Mouse (Mus musculus): ENCODE measurements around the gene Tecta. TPM values are rescaled to one million over a fixed set of nuclear protein-coding genes. Genes with fewer than 3 reads are reported as not detected.

Gene Tecta
- polyA plus RNA-seq, 1 experiment from 2014 or later, result 0.09 TPM

- Histone ChIP-seq H3K27me3 (ENCODE audit: insufficient read depth, low read length) (no peaks in the 10 kb centered on the region), H3K4me3 (ENCODE audit: low read depth, low read length) (no peak overlapping the region), H3K9ac (replicated peaks) (no peak overlapping the region), H3K27ac (ENCODE audit: low read depth) (no peak overlapping the region), H3K9me3 (ENCODE audit: low read length) (no peaks in the 10 kb centered on the region), H3K36me3 (replicated peaks; ENCODE audit: insufficient read depth, low read length) (no peaks in the 10 kb centered on the region), H3K4me1 (ENCODE audit: insufficient read depth) (no peaks in the 10 kb centered on the region; the same call in 1 of the 2 replicates), H3K4me2 (ENCODE audit: low read depth, low read length) (no peak overlapping the region)
- WGBS (ENCODE audit: insufficient replicate concordance), result 87% methylated on average over 7 of the region's 7 CpGs
- no peak for DNase-seq
- TF ChIP-seq EP300 (IDR thresholded peaks at IDR 0.05; ENCODE audit: low read depth) (no peak), CTCF (IDR thresholded peaks at IDR 0.05; ENCODE audit: low read depth) (no peak)
- ATAC-seq, result no peak
Observed at GRCm38 (mm10) chr9:42331341-42331740, 68.4 kb downstream of the Tecta start.

GRCm38 (mm10) chr9:42329753-42330152, 70.0 kb downstream of the Tecta start:
- ATAC-seq (no peak), DNase-seq (no peak)
- H3K27ac ChIP-seq (ENCODE audit: low read depth), result no peak overlapping the region
- H3K36me3 ChIP-seq (replicated peaks; ENCODE audit: insufficient read depth, low read length), result no peaks in the 10 kb centered on the region
- TF ChIP-seq CTCF (IDR thresholded peaks at IDR 0.05; ENCODE audit: low read depth), result no peak
- no peak for TF ChIP-seq EP300 (IDR thresholded peaks at IDR 0.05; ENCODE audit: low read depth)
- no peaks in the 10 kb centered on the region for H3K9me3 ChIP-seq (ENCODE audit: low read length)
- H3K4me3 ChIP-seq (ENCODE audit: low read depth, low read length), result no peak overlapping the region
- H3K4me1 ChIP-seq (ENCODE audit: insufficient read depth), result no peaks in the 10 kb centered on the region; the same call in 1 of the 2 replicates
- 72% methylated on average over 9 of the region's 9 CpGs for WGBS (ENCODE audit: insufficient replicate concordance)
- no peak overlapping the region for H3K9ac ChIP-seq (replicated peaks)
- H3K27me3 ChIP-seq (ENCODE audit: insufficient read depth, low read length), result peaks cover 7% of the 10 kb centered on the region; the same call in 1 of the 2 replicates
- H3K4me2 ChIP-seq (ENCODE audit: low read depth, low read length), result no peak overlapping the region

GRCm38 (mm10) chr9:42326688-42327440, 72.9 kb downstream of the Tecta start:
- H3K4me3 ChIP-seq (ENCODE audit: low read depth, low read length), result no peak overlapping the region
- no peaks in the 10 kb centered on the region for H3K4me1 ChIP-seq (ENCODE audit: insufficient read depth)
- H3K9me3 ChIP-seq (ENCODE audit: low read length), result no peaks in the 10 kb centered on the region
- H3K9ac ChIP-seq (replicated peaks), result no peak overlapping the region
- TF ChIP-seq CTCF (IDR thresholded peaks at IDR 0.05; ENCODE audit: low read depth) (peak; percentile 69), EP300 (IDR thresholded peaks at IDR 0.05; ENCODE audit: low read depth) (no peak)
- H3K4me2 ChIP-seq (ENCODE audit: low read depth, low read length), result no peak overlapping the region
- H3K27me3 ChIP-seq (ENCODE audit: insufficient read depth, low read length), result peaks cover 7% of the 10 kb centered on the region; the same call in 1 of the 2 replicates
- ATAC-seq, result no peak
- H3K27ac ChIP-seq (ENCODE audit: low read depth), result no peak overlapping the region
- DNase-seq, result no peak
- H3K36me3 ChIP-seq (replicated peaks; ENCODE audit: insufficient read depth, low read length), result no peaks in the 10 kb centered on the region
- WGBS (ENCODE audit: insufficient replicate concordance), result 31% methylated on average over 11 of the region's 11 CpGs

GRCm38 (mm10) chr9:42324640-42325394, 74.9 kb downstream of the Tecta start:
- Histone ChIP-seq H3K4me3 (ENCODE audit: low read depth, low read length) (no peak overlapping the region), H3K9me3 (ENCODE audit: low read length) (no peaks in the 10 kb centered on the region), H3K4me2 (ENCODE audit: low read depth, low read length) (peak overlapping the region; percentile 13; the same call in 1 of the 2 replicates)

GRCm38 (mm10) chr9:42323238-42323637, 76.5 kb downstream of the Tecta start:
- Histone ChIP-seq H3K9me3 (ENCODE audit: low read length) (no peaks in the 10 kb centered on the region), H3K27me3 (ENCODE audit: insufficient read depth, low read length) (peaks cover 7% of the 10 kb centered on the region; the same call in 1 of the 2 replicates), H3K27ac (ENCODE audit: low read depth) (no peak overlapping the region), H3K9ac (replicated peaks) (no peak overlapping the region), H3K4me2 (ENCODE audit: low read depth, low read length) (no peak overlapping the region), H3K36me3 (replicated peaks; ENCODE audit: insufficient read depth, low read length) (no peaks in the 10 kb centered on the region), H3K4me3 (ENCODE audit: low read depth, low read length) (no peak overlapping the region), H3K4me1 (ENCODE audit: insufficient read depth) (no peaks in the 10 kb centered on the region)
- ATAC-seq (no peak), DNase-seq (no peak)
- TF ChIP-seq CTCF (IDR thresholded peaks at IDR 0.05; ENCODE audit: low read depth) (no peak), EP300 (IDR thresholded peaks at IDR 0.05; ENCODE audit: low read depth) (no peak)
- 79% methylated on average over 8 of the region's 8 CpGs for WGBS (ENCODE audit: insufficient replicate concordance)

More at GRCm38 (mm10) chr9:42324640-42325394, 74.9 kb downstream of the Tecta start:
- 52% methylated on average over 29 of the region's 29 CpGs for WGBS (ENCODE audit: insufficient replicate concordance)
- no peaks in the 10 kb centered on the region for H3K4me1 ChIP-seq (ENCODE audit: insufficient read depth)
- no peak overlapping the region for H3K9ac ChIP-seq (replicated peaks)
- ATAC-seq (no peak), DNase-seq (no peak)
- peaks cover 7% of the 10 kb centered on the region; the same call in 1 of the 2 replicates for H3K27me3 ChIP-seq (ENCODE audit: insufficient read depth, low read length)
- H3K27ac ChIP-seq (ENCODE audit: low read depth), result no peak overlapping the region
- TF ChIP-seq CTCF (IDR thresholded peaks at IDR 0.05; ENCODE audit: low read depth), result peak; percentile 29; the same call in 1 of the 2 replicates
- no peak for TF ChIP-seq EP300 (IDR thresholded peaks at IDR 0.05; ENCODE audit: low read depth)
- no peaks in the 10 kb centered on the region for H3K36me3 ChIP-seq (replicated peaks; ENCODE audit: insufficient read depth, low read length)

- H3K9me3 ChIP-seq (ENCODE audit: low read length), result no peaks in the 10 kb centered on the region
- H3K36me3 ChIP-seq (replicated peaks; ENCODE audit: insufficient read depth, low read length), result no peaks in the 10 kb centered on the region
- H3K27me3 ChIP-seq (ENCODE audit: insufficient read depth, low read length), result peaks cover 7% of the 10 kb centered on the region; the same call in 1 of the 2 replicates
- H3K4me1 ChIP-seq (ENCODE audit: insufficient read depth), result no peaks in the 10 kb centered on the region
- no peak overlapping the region for H3K4me3 ChIP-seq (ENCODE audit: low read depth, low read length)
- ATAC-seq, result no peak
- no peak for DNase-seq
- H3K4me2 ChIP-seq (ENCODE audit: low read depth, low read length), result no peak overlapping the region
- no peak overlapping the region for H3K27ac ChIP-seq (ENCODE audit: low read depth)
- 78% methylated on average over 2 of the region's 2 CpGs for WGBS (ENCODE audit: insufficient replicate concordance)
- H3K9ac ChIP-seq (replicated peaks), result no peak overlapping the region
- TF ChIP-seq EP300 (IDR thresholded peaks at IDR 0.05; ENCODE audit: low read depth) (no peak), CTCF (IDR thresholded peaks at IDR 0.05; ENCODE audit: low read depth) (no peak)
Observed at GRCm38 (mm10) chr9:42321442-42321841, 78.3 kb downstream of the Tecta start.
